Mouse (Mus musculus) limb, embryonic 12.5 days (tissue): ENCODE measurements around the gene Gm5868. TPM values are rescaled to one million over a fixed set of nuclear protein-coding genes. Genes with fewer than 3 reads are reported as not detected.

Source experiments
- polyA plus RNA-seq: library from polyadenylated mRNA; unstranded; fragments of >200 nt; fragmentation: Nextera tagmentation; extraction: Ambion mirVana; gene quantifications from 2 replicates; pipeline ENCODE4 v1.2.1, GENCODE M21; 2016

The Gm5868 gene
- polyA plus RNA-seq, 1 experiment from 2014 or later = 0.40 TPM

Other genes with a start within 250 kb of the Gm5868 start
- 2.3 and 3.0 TPM in 2 replicates for gene Corin, start 83.1 kb downstream of the Gm5868 start, polyA plus RNA-seq
- gene Nfxl1, start 27.9 kb downstream of the Gm5868 start, polyA plus RNA-seq = 28.4 and 29.0 TPM in 2 replicates
- 0.83 and 1.8 TPM in 2 replicates for gene Zar1, start 6.3 kb downstream of the Gm5868 start, polyA plus RNA-seq
- not detected in 2 replicates for gene Cnga1, start 56.7 kb upstream of the Gm5868 start, polyA plus RNA-seq
- 0.76 and 0.84 TPM in 2 replicates for gene Nipal1, start 60.2 kb upstream of the Gm5868 start, polyA plus RNA-seq
- not detected in 2 replicates for gene Txk, start 165.2 kb upstream of the Gm5868 start, polyA plus RNA-seq